Mouse (Mus musculus) layer of hippocampus, adult 9-10 months (tissue): ENCODE measurements at regions not wholly inside any gene's neighbourhood (a gene's known extent, or its start where the extent isn't known, plus 50 kb on each side); places are given as distances from the start of the nearest gene placed in this dataset.

Experiments
- DNase-seq: peaks from one replicate; pipeline ENCODE4 v3.0.0; 2022; ENCODE audit warnings: low spot score

- no peak for DNase-seq
These were observed 85.7 kb upstream of the 4930412O13Rik start for GRCm38 (mm10) chr2:9795401-9795800.

GRCm38 (mm10) chr2:9801484-9801883 lies 79.6 kb upstream of the 4930412O13Rik start:
- DNase-seq: no peak

- no peak for DNase-seq
These were observed 76.7 kb upstream of the 4930412O13Rik start for GRCm38 (mm10) chr2:9804306-9804705.

- DNase-seq: no peak
These were observed 75.5 kb upstream of the 4930412O13Rik start for GRCm38 (mm10) chr2:9805590-9805989.
